Mouse (Mus musculus): ENCODE measurements around the gene Chst14. TPM values are rescaled to one million over a fixed set of nuclear protein-coding genes. Genes with fewer than 3 reads are reported as not detected.

Gene Chst14
- polyA plus RNA-seq, 1 experiment from 2014 or later, result 31.8 TPM

GRCm38 (mm10) chr2:118948818-118949217 lies 22.5 kb downstream of the Chst14 start:
- WGBS, result 78% methylated on average over 4 of the region's 4 CpGs
- no peak for ATAC-seq (ENCODE audit: low FRiP score, low TSS enrichment)
- H3K4me2 ChIP-seq (replicated peaks; ENCODE audit: low read depth, low read length), result no peak overlapping the region
- no peak overlapping the region for H3K4me3 ChIP-seq (ENCODE audit: low read length)
- no peaks in the 10 kb centered on the region for H3K4me1 ChIP-seq (ENCODE audit: control insufficient read depth, insufficient read depth, low read length)
- H3K9me3 ChIP-seq (ENCODE audit: control insufficient read depth, low read length), result no peaks in the 10 kb centered on the region
- no peak overlapping the region for H3K27ac ChIP-seq (ENCODE audit: low read depth, low read length)
- H3K27me3 ChIP-seq (ENCODE audit: control insufficient read depth, insufficient read depth, low read length), result no peaks in the 10 kb centered on the region
- H3K36me3 ChIP-seq (ENCODE audit: control insufficient read depth, insufficient read depth, low read length), result no peaks in the 10 kb centered on the region
- no peak overlapping the region for H3K9ac ChIP-seq (ENCODE audit: low read depth, low read length)

DNA sequence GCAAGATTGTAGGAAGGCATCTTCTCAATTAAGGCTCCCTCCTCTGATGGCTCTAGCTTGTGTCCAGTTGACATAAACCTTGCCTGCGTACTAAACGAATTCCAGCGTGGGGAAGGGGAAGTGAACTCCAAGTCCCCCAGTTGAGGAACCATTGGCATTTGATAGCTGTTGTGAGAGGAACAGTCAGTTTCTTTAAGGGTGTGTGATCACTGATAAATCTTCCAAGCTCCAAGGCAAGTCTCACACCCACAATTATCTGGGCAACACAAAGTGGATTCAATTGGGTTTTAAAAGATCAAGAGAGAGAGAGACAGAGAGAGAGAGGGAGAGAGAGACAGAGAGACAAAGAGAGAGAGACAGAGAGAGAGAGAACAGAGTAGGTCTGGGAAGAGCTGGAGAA lies 23.4 kb downstream of the Chst14 start:
- Histone ChIP-seq H3K36me3 (ENCODE audit: control insufficient read depth, insufficient read depth, low read length) (no peaks in the 10 kb centered on the region), H3K27ac (ENCODE audit: low read depth, low read length) (no peak overlapping the region), H3K9me3 (ENCODE audit: control insufficient read depth, low read length) (no peaks in the 10 kb centered on the region), H3K27me3 (ENCODE audit: control insufficient read depth, insufficient read depth, low read length) (no peaks in the 10 kb centered on the region), H3K4me2 (replicated peaks; ENCODE audit: low read depth, low read length) (no peak overlapping the region), H3K4me1 (ENCODE audit: control insufficient read depth, insufficient read depth, low read length) (no peaks in the 10 kb centered on the region), H3K4me3 (ENCODE audit: low read length) (no peak overlapping the region), H3K9ac (ENCODE audit: low read depth, low read length) (no peak overlapping the region)
- WGBS, result 71% methylated on average over 3 of the region's 3 CpGs
- no peak for ATAC-seq (ENCODE audit: low FRiP score, low TSS enrichment)

DNA sequence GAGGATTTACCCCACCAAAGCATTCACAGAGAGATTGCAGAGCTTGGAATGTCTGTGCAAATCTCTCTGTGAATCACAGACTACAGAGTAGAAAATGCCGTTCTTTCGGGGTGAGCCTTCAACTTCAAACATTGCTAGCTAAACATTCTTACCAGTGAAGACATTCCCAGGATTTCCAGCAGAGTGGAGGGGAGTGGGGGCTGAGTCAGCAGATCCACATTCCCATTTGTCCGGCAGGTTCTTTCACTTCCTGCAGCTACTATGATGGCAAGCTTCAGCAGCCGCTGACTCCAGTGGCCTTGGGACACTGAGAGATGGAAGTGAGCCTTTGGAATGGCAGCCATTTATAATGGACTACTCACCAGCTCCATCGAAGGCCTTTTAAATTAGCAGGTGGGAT lies 30.2 kb downstream of the Chst14 start:
- H3K27ac ChIP-seq (ENCODE audit: low read depth, low read length), result no peak overlapping the region
- H3K9ac ChIP-seq (ENCODE audit: low read depth, low read length), result no peak overlapping the region
- H3K4me1 ChIP-seq (ENCODE audit: control insufficient read depth, insufficient read depth, low read length), result no peaks in the 10 kb centered on the region
- no peak overlapping the region for H3K4me2 ChIP-seq (replicated peaks; ENCODE audit: low read depth, low read length)
- no peak for ATAC-seq (ENCODE audit: low FRiP score, low TSS enrichment)
- H3K4me3 ChIP-seq (ENCODE audit: low read length), result no peak overlapping the region
- H3K9me3 ChIP-seq (ENCODE audit: control insufficient read depth, low read length), result no peaks in the 10 kb centered on the region
- no peaks in the 10 kb centered on the region for H3K27me3 ChIP-seq (ENCODE audit: control insufficient read depth, insufficient read depth, low read length)
- WGBS, result 75% methylated on average over 5 of the region's 5 CpGs
- H3K36me3 ChIP-seq (ENCODE audit: control insufficient read depth, insufficient read depth, low read length), result no peaks in the 10 kb centered on the region

DNA sequence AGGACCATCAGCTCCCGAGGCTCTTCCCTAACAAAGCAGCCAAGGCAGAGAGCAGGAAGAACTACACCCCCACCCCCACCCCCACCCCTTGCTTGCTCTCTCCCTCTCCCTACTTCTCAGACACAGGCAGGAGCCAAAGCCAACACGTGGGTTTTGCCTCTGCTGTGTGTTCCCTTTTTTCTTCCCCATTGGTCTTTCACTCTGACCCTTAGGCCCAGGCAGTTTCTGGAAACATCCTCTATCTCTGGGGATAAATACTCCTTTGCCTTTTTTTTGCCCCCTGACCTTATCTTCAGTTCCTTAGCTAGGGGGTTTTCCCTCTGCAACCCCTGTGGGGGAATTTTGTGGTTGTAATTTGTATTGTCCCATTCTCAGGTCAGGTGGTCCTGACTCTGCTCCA lies 33.3 kb downstream of the Chst14 start:
- Histone ChIP-seq H3K9ac (ENCODE audit: low read depth, low read length) (no peak overlapping the region), H3K27me3 (ENCODE audit: control insufficient read depth, insufficient read depth, low read length) (no peaks in the 10 kb centered on the region), H3K27ac (ENCODE audit: low read depth, low read length) (no peak overlapping the region), H3K4me3 (ENCODE audit: low read length) (no peak overlapping the region), H3K9me3 (ENCODE audit: control insufficient read depth, low read length) (no peaks in the 10 kb centered on the region), H3K36me3 (ENCODE audit: control insufficient read depth, insufficient read depth, low read length) (no peaks in the 10 kb centered on the region), H3K4me2 (replicated peaks; ENCODE audit: low read depth, low read length) (no peak overlapping the region), H3K4me1 (ENCODE audit: control insufficient read depth, insufficient read depth, low read length) (no peaks in the 10 kb centered on the region)
- 9% methylated on average over 2 of the region's 2 CpGs for WGBS
- no peak for ATAC-seq (ENCODE audit: low FRiP score, low TSS enrichment)

DNA sequence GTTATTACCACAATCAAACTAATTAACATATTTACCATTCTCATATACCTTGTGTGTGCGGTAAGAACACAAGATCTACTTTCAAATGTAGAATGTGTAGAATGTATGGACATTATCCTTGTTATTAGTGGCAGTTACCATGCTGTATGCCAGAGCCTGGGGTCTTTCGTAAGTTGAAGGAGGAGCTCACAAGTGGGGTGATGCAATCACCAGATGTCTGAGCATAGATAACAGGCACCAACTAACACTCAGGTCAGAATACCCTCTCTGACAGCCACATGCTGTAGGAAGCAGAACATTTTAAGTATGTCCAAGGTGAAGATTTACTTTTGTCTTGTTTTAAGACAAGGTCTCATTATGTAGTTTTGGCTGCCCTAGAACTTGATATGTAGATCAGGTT lies 34.1 kb downstream of the Chst14 start:
- Histone ChIP-seq H3K4me3 (ENCODE audit: low read length) (no peak overlapping the region), H3K27me3 (ENCODE audit: control insufficient read depth, insufficient read depth, low read length) (no peaks in the 10 kb centered on the region), H3K36me3 (ENCODE audit: control insufficient read depth, insufficient read depth, low read length) (no peaks in the 10 kb centered on the region), H3K4me2 (replicated peaks; ENCODE audit: low read depth, low read length) (no peak overlapping the region), H3K9ac (ENCODE audit: low read depth, low read length) (no peak overlapping the region), H3K27ac (ENCODE audit: low read depth, low read length) (no peak overlapping the region), H3K4me1 (ENCODE audit: control insufficient read depth, insufficient read depth, low read length) (no peaks in the 10 kb centered on the region), H3K9me3 (ENCODE audit: control insufficient read depth, low read length) (no peaks in the 10 kb centered on the region)
- WGBS, result 91% methylated on average over 2 of the region's 2 CpGs
- ATAC-seq (ENCODE audit: low FRiP score, low TSS enrichment), result no peak

- no peak overlapping the region for H3K9ac ChIP-seq (ENCODE audit: low read depth, low read length)
- H3K36me3 ChIP-seq (ENCODE audit: control insufficient read depth, insufficient read depth, low read length), result no peaks in the 10 kb centered on the region
- H3K4me3 ChIP-seq (ENCODE audit: low read length), result no peak overlapping the region
- no peak overlapping the region for H3K27ac ChIP-seq (ENCODE audit: low read depth, low read length)
- no peaks in the 10 kb centered on the region for H3K4me1 ChIP-seq (ENCODE audit: control insufficient read depth, insufficient read depth, low read length)
- H3K9me3 ChIP-seq (ENCODE audit: control insufficient read depth, low read length), result no peaks in the 10 kb centered on the region
- no peak for ATAC-seq (ENCODE audit: low FRiP score, low TSS enrichment)
- 47% methylated on average over 2 of the region's 2 CpGs for WGBS
- no peak overlapping the region for H3K4me2 ChIP-seq (replicated peaks; ENCODE audit: low read depth, low read length)
- no peaks in the 10 kb centered on the region for H3K27me3 ChIP-seq (ENCODE audit: control insufficient read depth, insufficient read depth, low read length)
These were observed 35.2 kb downstream of the Chst14 start for GRCm38 (mm10) chr2:118961546-118961945.

- Histone ChIP-seq H3K9me3 (ENCODE audit: control insufficient read depth, low read length) (no peaks in the 10 kb centered on the region), H3K4me2 (replicated peaks; ENCODE audit: low read depth, low read length) (no peak overlapping the region), H3K4me3 (ENCODE audit: low read length) (no peak overlapping the region), H3K27me3 (ENCODE audit: control insufficient read depth, insufficient read depth, low read length) (no peaks in the 10 kb centered on the region), H3K36me3 (ENCODE audit: control insufficient read depth, insufficient read depth, low read length) (no peaks in the 10 kb centered on the region), H3K27ac (ENCODE audit: low read depth, low read length) (no peak overlapping the region), H3K4me1 (ENCODE audit: control insufficient read depth, insufficient read depth, low read length) (no peaks in the 10 kb centered on the region), H3K9ac (ENCODE audit: low read depth, low read length) (no peak overlapping the region)
- WGBS, result 55% methylated on average over 9 of the region's 9 CpGs
- ATAC-seq (ENCODE audit: low FRiP score, low TSS enrichment), result no peak
These were observed 36.8 kb downstream of the Chst14 start for GRCm38 (mm10) chr2:118963007-118963675.

DNA sequence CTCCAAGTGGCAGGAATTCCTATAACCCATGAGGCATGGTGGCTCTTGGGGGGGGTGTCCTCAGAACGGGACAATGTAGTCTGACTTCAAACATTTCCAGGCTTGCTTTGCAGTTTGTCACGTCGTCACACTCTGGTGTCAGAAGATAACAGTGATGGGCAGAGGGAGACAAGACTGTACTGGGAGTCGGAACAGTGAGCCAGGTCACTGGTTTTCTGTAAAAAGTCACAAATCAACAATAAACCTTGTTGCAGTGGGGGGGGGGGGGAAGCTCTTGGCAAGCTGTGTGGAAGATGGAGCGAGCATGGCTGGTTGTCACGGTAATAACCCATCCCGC lies 37.3 kb downstream of the Chst14 start:
- Histone ChIP-seq H3K9ac (ENCODE audit: low read depth, low read length) (no peak overlapping the region), H3K9me3 (ENCODE audit: control insufficient read depth, low read length) (no peaks in the 10 kb centered on the region), H3K4me1 (ENCODE audit: control insufficient read depth, insufficient read depth, low read length) (no peaks in the 10 kb centered on the region), H3K27ac (ENCODE audit: low read depth, low read length) (no peak overlapping the region), H3K27me3 (ENCODE audit: control insufficient read depth, insufficient read depth, low read length) (no peaks in the 10 kb centered on the region), H3K4me2 (replicated peaks; ENCODE audit: low read depth, low read length) (no peak overlapping the region), H3K36me3 (ENCODE audit: control insufficient read depth, insufficient read depth, low read length) (no peaks in the 10 kb centered on the region), H3K4me3 (ENCODE audit: low read length) (no peak overlapping the region)
- ATAC-seq (ENCODE audit: low FRiP score, low TSS enrichment), result no peak
- WGBS, result 61% methylated on average over 7 of the region's 7 CpGs

GRCm38 (mm10) chr2:118969585-118970147 lies 43.4 kb downstream of the Chst14 start:
- Histone ChIP-seq H3K4me3 (ENCODE audit: low read length) (no peak overlapping the region), H3K36me3 (ENCODE audit: control insufficient read depth, insufficient read depth, low read length) (no peaks in the 10 kb centered on the region), H3K27me3 (ENCODE audit: control insufficient read depth, insufficient read depth, low read length) (peaks cover 9% of the 10 kb centered on the region), H3K27ac (ENCODE audit: low read depth, low read length) (no peak overlapping the region), H3K9ac (ENCODE audit: low read depth, low read length) (no peak overlapping the region), H3K4me2 (replicated peaks; ENCODE audit: low read depth, low read length) (no peak overlapping the region), H3K9me3 (ENCODE audit: control insufficient read depth, low read length) (no peaks in the 10 kb centered on the region), H3K4me1 (ENCODE audit: control insufficient read depth, insufficient read depth, low read length) (no peaks in the 10 kb centered on the region)
- 86% methylated on average over 11 of the region's 11 CpGs for WGBS
- ATAC-seq (ENCODE audit: low FRiP score, low TSS enrichment), result no peak
